Mouse (Mus musculus) heart, postnatal 0 days (tissue): ENCODE data around the gene Ss18l1. TPM values are rescaled to one million over a fixed set of nuclear protein-coding genes. Genes with fewer than 3 reads are reported as not detected.
A peak's percentile ranks its signal among the peaks of the same experiment; 100 is the strongest.

Experiments used
- ATAC-seq: fragments of 200-750 bp; cut with Nextera tagmentation; 2 replicates; pipeline ENCODE4 v1.8.0; 2017; ENCODE audit warnings: low read depth, moderate number of reproducible peaks, moderate library complexity; ENCODE audit not compliant: insufficient read depth
- DNase-seq: peaks from one replicate; pipeline ENCODE4 v3.0.0-alpha.2; 2016; ENCODE audit warnings: low spot score
- H3K27ac ChIP-seq: fragments of 300-500 bp; sonication (generic); 2 replicates; pipeline ENCODE4 v1.5.1; 2014; ENCODE audit warnings: low read depth, mild to moderate bottlenecking
- H3K27me3 ChIP-seq: fragments of 300-500 bp; sonication (generic); 2 replicates; pipeline ENCODE4 v1.6.1; 2014; ENCODE audit warnings: low read length, mixed read lengths; ENCODE audit not compliant: control insufficient read depth, insufficient read depth
- H3K36me3 ChIP-seq: fragments of 300-500 bp; sonication (generic); replicated peaks from 2 replicates; pipeline ENCODE4 v1.6.1; 2014; ENCODE audit warnings: low read length, mixed read lengths; ENCODE audit not compliant: control insufficient read depth, insufficient read depth
- H3K4me1 ChIP-seq: fragments of 300-500 bp; sonication (generic); 2 replicates; pipeline ENCODE4 v1.6.1; 2014; ENCODE audit warnings: antibody characterized with exemption; ENCODE audit not compliant: control insufficient read depth, insufficient read depth
- H3K4me2 ChIP-seq: fragments of 300-500 bp; sonication (generic); 2 replicates; pipeline ENCODE4 v1.6.1; 2014; ENCODE audit warnings: low read depth, mild to moderate bottlenecking, low read length, moderate library complexity
- H3K4me3 ChIP-seq: fragments of 300-500 bp; sonication (generic); 2 replicates; pipeline ENCODE4 v1.5.1; 2014; ENCODE audit warnings: low read depth, low read length
- H3K9ac ChIP-seq: fragments of 300-500 bp; sonication (generic); replicated peaks from 2 replicates; pipeline ENCODE4 v1.6.1; 2014; ENCODE audit warnings: low read depth, low read length, mixed read lengths
- H3K9me3 ChIP-seq: fragments of 300-500 bp; sonication (generic); replicated peaks from 2 replicates; pipeline ENCODE4 v1.6.1; 2016; ENCODE audit warnings: low read length; ENCODE audit not compliant: control insufficient read depth
- CTCF ChIP-seq: IDR thresholded peaks from 2 replicates; pipeline ENCODE4 v1.5.1; 2016; ENCODE audit warnings: antibody characterized with exemption, control low read depth, low read depth
- EP300 ChIP-seq: IDR thresholded peaks from 2 replicates; pipeline ENCODE4 v1.6.1; 2016; ENCODE audit warnings: antibody characterized with exemption, low read depth
- WGBS: fragments of 180-500 bp; shearing (Covaris S2); extraction: QIAGEN DNeasy Blood & Tissue Kit; methylation state at CpG from one replicate; pipeline ENCODE4 v1.1.7; 2014; 5-methylcytosine and 5-hydroxymethylcytosine counted together
- polyA plus RNA-seq: library from polyadenylated mRNA; unstranded; fragments of >200 nt; fragmentation: Nextera tagmentation; extraction: Ambion mirVana; gene quantifications from 2 replicates; pipeline ENCODE4 v1.2.1, GENCODE M21; 2015
- total RNA-seq: library from RNA; depleted of rRNA; stranded (reverse); fragments of >200 nt; gene quantifications from 2 replicates; pipeline ENCODE4 v1.2.3, GENCODE M21; 2014; ENCODE audit warnings: low replicate concordance

The Ss18l1 gene
- total and polyA plus RNA-seq, 2 experiments from 2014 or later = 2.3 to 5.3 TPM

DNA sequence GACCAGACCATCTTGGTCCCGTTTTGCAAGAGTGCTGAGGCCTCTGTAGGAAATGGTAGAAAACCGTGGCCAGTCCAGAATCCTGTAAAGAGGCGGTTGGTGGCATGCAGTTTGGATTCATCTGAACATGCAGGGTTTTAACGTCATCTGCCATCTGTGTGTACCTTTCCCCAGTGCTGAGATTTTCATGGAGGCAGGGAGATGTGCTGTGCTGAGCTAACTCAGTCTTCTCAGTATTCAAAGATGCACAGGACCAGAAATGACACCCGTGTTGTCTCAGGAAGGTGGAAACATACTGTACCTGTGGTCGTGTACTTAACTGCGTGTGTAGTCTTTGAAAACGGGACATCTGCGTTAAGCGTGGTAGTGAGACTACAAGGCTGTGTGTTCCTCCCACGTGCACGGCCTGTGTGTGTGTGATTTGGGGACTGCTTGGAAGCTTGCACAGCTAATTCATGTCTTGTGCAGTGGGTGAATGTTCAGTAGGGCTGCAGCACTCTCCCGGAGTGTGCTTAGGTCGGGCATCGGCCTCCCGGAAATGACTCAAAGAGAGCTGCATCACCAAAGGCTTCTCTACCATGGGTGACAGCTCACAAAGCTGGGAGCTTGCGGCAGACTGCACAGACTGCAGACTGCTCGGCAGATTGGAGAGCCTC is 5.8 kb downstream of the Ss18l1 start:
- Histone ChIP-seq H3K27me3 (no peaks in the 10 kb centered on the region), H3K27ac (no peak overlapping the region), H3K9me3 (no peaks in the 10 kb centered on the region), H3K4me3 (no peak overlapping the region), H3K9ac (no peak overlapping the region), H3K36me3 (no peaks in the 10 kb centered on the region), H3K4me2 (no peak overlapping the region), H3K4me1 (peaks cover 4% of the 10 kb centered on the region; the same call in 1 of the 2 replicates)
- 89% methylated on average over 18 of the region's 18 CpGs for WGBS
- DNase-seq = no peak
- no peak for ATAC-seq
- TF ChIP-seq EP300 (no peak), CTCF (no peak)

- DNase-seq = peak; percentile 69
- H3K4me2 ChIP-seq = no peak overlapping the region
- ATAC-seq = peak; percentile 45; the same call in 1 of the 2 replicates
- no peaks in the 10 kb centered on the region for H3K27me3 ChIP-seq
- H3K27ac ChIP-seq = no peak overlapping the region
- no peaks in the 10 kb centered on the region for H3K9me3 ChIP-seq
- no peaks in the 10 kb centered on the region for H3K4me1 ChIP-seq
- H3K36me3 ChIP-seq = peaks cover 5% of the 10 kb centered on the region
- peak; percentile 90 for TF ChIP-seq CTCF
- no peak for TF ChIP-seq EP300
- H3K4me3 ChIP-seq = no peak overlapping the region
- 22% methylated on average over 5 of the region's 5 CpGs for WGBS
- H3K9ac ChIP-seq = no peak overlapping the region
Observed at GRCm38 (mm10) chr2:180050986-180051385, 8.7 kb downstream of the Ss18l1 start.

GRCm38 (mm10) chr2:180051986-180052733 is 9.9 kb downstream of the Ss18l1 start:
- no peaks in the 10 kb centered on the region for H3K27me3 ChIP-seq
- TF ChIP-seq CTCF (peak; percentile 46), EP300 (no peak)
- no peak overlapping the region for H3K27ac ChIP-seq
- H3K9ac ChIP-seq = no peak overlapping the region
- ATAC-seq = no peak
- peaks cover 15% of the 10 kb centered on the region for H3K36me3 ChIP-seq
- H3K9me3 ChIP-seq = no peaks in the 10 kb centered on the region
- no peak overlapping the region for H3K4me2 ChIP-seq
- no peak for DNase-seq
- WGBS = 86% methylated on average over 14 of the region's 14 CpGs
- no peaks in the 10 kb centered on the region for H3K4me1 ChIP-seq
- H3K4me3 ChIP-seq = no peak overlapping the region

DNA sequence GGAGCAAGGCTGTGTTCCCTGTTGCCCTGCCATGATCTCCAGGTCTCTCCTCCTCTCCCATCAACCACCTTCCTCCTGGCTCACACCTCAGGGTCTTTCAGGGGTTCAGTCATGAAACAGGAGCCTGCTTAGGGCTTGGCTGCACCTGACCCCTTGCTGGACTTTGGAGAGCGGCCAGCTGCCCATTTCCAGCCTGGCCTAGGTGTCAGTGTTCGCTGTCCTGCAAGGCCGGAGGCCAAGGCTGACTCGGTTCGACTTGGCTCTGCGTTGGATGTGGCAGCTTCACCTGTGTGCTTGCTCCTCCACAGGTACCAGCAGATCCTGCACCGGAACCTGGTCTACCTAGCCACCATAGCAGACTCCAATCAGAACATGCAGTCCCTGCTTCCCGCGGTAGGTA is 10.7 kb downstream of the Ss18l1 start:
- H3K4me3 ChIP-seq = no peak overlapping the region
- DNase-seq (no peak), ATAC-seq (no peak)
- H3K4me1 ChIP-seq = no peaks in the 10 kb centered on the region
- H3K9ac ChIP-seq = no peak overlapping the region
- 93% methylated on average over 9 of the region's 9 CpGs for WGBS
- peaks cover 24% of the 10 kb centered on the region for H3K36me3 ChIP-seq
- H3K27me3 ChIP-seq = no peaks in the 10 kb centered on the region
- H3K4me2 ChIP-seq = no peak overlapping the region
- TF ChIP-seq EP300 (no peak), CTCF (no peak)
- H3K27ac ChIP-seq = no peak overlapping the region
- H3K9me3 ChIP-seq = no peaks in the 10 kb centered on the region

DNA sequence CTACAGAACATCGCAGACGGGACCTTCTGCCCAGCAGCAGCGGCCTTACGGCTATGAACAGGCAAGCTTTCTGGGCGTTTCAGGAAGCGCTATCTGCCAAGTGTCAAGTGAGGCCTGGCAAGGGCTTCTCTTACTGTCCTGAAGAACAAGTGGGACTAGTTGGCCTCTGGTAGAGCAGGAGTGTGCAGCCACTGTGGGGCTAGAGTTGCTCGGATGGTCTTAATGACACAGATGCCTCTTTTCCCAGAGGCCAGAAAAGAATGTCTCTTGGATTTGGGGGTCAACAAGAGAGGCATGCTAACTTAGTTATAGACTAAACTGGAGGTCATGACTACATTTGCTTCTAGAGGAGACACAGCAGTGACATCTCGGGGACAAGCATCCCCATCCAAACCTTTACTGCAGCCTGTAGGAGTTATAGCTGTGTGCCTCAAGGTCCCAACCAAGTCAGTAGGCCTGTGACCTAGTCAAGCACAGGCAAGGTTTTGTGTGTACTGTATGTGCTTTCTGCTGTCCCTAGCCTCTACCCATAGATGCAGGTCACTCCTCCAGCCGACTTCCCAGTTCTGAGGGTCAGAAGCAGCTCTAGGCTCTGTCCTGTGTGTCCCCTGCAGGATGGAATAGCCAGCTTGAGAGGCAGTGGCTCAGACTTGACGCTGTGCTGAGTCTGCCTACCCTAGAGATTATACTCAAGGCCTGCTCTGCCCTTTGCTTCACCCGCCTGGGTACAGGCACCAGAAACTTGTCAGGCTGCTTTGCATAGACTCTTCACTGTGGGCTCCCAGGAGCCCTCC is 21.2 kb downstream of the Ss18l1 start:
- Histone ChIP-seq H3K27me3 (no peaks in the 10 kb centered on the region), H3K4me2 (no peak overlapping the region), H3K4me1 (no peaks in the 10 kb centered on the region), H3K27ac (no peak overlapping the region), H3K4me3 (no peak overlapping the region), H3K36me3 (peaks cover 44% of the 10 kb centered on the region), H3K9ac (no peak overlapping the region), H3K9me3 (no peaks in the 10 kb centered on the region)
- WGBS = 83% methylated on average over 11 of the region's 11 CpGs
- DNase-seq (no peak), ATAC-seq (no peak)
- TF ChIP-seq EP300 (no peak), CTCF (no peak)
